Mouse (Mus musculus): ENCODE data around the gene 4930449I24Rik.
"Not testable (repeated sequence)": the region's sequence is repeated elsewhere in the genome, so short reads cannot be mapped to it uniquely, and the experiment has no call there.

4930449I24Rik gene

DNA sequence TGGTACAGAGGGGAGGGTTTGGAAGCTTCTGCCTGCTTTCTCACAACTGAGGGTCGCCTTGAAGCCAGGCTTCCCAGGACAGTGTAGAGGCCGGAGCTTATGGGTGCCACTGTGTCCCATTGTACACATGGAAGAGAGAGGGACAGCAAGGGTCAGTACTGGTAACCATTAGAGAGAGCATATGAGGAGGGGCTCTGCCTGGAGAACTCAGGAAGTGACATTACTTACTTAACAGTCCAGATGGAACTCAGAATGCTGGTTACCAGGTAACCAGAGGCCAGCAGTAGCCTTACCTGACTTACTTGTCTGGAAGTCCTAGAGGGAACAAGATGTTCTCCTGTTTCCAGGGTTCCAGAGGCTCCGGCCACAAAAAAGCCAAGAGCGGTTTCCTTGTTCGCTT is at the start of gene 4930449I24Rik:
4930449I24Rik (plus strand) TSS at position 301 of the 400 bp plus-strand sequence.
- not testable (repeated sequence) for DNase-seq (ENCODE audit: low read depth)

DNA sequence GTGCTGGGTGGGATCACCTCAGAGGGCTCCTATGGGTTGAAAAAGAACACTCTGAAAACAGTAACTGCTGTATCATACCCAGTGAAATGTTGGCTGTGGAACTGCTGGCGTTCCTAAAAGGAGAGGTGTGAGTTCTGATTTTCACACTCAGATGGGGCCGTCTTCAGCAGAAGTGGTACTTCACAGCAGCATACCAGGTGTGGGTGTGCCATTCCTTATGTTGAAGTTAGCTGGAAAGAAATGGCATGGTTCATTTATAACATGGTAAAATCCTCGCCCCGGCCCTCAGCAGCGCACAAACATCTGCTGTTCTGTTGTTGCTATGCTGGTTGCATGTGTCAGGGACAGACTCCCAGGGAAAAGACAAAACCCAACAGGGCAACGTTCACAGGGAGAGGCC is 48.6 kb upstream of the 4930449I24Rik start:
- DNase-seq (ENCODE audit: low read depth) = no peak

DNA sequence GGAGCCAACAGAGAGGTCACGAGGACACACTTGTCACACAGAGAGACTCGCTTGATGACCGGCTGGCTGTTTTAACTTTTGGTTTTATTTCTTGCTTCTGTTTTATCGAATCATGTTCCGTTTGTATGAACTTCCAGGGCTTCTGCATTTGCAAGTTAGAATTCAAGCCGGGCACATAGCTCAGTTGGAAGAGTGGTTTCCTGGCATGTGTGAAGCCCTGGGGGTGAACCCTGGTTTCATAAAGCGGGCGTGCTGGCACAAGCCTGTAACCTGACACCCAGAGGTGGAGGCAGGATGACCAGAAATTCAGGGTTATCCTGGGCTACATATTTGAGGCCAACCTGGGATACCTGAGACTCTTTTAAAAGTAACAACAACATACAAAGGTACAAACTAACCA is 40.6 kb upstream of the 4930449I24Rik start:
- no peak for DNase-seq (ENCODE audit: low read depth)

DNA sequence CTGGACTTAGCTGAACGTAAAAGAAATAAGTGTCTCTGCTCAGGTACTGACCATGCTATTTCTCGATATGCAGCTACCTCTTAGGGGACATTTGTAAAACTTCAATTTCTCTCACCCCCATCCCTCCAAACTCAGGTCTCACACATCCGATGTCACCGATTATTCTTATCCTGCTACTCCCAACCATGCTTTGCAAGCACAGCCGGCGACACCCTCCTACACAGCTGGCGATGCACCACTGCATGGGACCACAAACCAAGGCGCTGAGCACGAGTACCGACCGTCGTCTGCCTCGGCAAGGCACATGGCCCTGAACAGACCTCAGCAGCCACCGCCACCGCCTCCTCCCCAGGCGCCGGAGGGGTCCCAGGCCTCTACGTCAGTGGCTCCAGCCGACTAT is 35.5 kb upstream of the 4930449I24Rik start:
- DNase-seq (ENCODE audit: low read depth) = no peak

DNA sequence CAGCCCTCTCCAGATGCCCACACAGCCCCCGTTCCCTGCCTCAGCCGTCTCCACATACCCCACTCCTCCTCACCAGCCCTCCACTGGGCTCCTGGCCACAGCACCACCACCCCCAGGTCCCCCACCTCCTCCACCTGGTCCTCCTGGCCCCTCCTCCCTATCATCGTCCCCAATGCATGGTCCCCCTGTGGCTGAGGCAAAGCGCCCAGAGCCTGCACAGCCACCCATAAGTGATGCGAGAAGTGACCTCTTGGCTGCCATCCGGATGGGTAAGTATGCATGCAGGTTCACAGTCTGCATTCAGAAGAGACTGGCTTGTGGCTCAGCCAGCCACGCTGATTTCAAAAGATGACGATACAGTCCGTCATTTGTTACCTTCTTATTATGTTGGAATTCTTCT is 33.9 kb upstream of the 4930449I24Rik start:
- no peak for DNase-seq (ENCODE audit: low read depth)

DNA sequence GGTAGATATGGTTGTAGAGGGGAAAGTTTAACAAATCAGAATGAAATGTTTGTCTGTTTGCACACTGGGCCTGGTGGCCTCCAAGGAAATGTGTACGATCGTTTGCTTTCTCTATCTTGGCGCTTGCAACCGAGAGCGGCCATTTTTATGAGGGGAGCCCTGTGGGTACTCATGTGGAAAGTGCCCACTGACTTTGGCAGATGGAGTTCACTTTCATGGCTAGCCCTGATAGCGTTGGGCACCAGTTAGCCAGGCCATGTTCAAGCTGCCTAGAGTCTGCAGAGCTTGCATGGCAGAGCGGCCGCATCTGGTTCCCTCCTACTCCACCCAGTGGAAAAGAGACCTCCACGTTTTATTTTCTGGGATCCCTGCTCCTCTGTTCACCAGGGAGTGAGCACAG is 31.4 kb upstream of the 4930449I24Rik start:
- DNase-seq (ENCODE audit: low read depth) = no peak

DNA sequence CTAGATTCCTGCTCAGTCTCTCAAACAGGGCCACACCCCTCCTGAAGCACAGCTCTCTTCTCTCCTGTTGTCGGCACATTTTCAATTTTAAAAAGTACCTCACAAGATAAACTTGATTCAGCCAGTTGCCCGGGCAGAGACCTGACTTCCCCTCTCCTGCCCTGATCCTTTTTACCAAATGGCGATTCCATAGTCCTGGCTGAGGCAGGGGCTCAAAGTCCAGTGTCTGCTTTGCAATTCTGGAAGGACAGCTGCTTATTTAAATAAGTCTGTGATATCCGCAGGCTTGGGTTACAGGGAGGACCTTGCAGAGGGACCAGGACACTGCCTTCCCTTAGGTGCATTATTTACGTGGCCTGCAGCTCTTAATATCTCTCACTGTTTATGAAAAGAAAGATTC is 30.9 kb upstream of the 4930449I24Rik start:
- DNase-seq (ENCODE audit: low read depth) = no peak

DNA sequence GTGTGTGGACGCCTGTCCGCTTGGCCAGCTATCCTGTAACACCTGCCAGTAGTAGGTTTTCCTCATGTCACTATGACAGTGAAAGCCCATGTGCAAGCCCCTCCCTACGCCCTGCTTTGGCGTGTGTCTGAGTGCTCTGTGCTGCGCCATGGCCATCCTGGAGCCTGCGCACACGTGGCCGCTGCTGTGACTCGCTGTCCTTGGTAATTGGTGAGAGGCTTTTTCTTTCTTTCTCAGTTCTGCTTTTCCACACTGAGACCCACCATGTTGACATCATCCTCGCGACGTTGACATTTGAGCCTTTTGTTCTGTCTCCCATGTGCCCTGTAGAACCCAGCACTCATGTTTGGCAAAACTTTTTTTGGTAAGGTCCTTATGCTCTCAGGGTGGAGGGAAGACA is 30.4 kb upstream of the 4930449I24Rik start:
- no peak for DNase-seq (ENCODE audit: low read depth)

DNA sequence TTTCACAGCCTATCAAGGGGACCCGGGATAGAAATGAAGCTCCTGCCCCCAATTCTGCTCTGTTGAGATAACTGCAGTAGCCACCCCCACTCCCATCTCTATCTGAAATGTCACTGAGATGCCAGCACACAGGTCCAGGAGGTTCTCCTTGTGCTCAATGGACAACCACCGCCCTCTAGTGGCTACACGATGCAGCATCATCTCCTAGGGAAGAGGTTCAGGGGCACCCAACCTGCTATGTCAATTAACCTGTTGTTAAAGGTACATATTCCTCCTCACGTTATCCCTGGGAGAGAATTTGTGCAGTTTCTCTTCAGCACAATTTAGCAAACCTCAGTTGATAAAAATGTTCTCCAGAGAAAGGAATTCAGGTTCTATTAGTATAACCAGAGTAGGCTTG is 22.6 kb upstream of the 4930449I24Rik start:
- DNase-seq (ENCODE audit: low read depth) = not testable (repeated sequence)

DNA sequence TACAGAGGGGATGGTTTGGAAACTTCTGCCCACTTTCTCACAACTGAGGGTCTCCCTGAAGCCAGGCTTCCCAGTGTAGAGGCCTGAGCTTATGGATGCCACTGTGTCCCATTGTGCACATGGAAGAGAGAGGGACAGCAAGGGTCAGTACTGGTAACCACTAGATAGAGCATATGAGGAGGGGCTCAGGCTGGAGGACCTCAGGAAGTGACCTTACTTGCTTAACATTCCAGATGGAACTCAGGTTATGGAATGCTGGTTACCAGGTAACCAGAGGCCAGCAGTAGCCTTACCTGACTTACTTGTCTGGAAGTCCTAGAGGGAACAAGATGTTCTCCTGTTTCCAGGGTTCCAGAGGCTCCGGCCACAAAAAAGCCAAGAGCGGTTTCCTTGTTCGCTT is 20.5 kb upstream of the 4930449I24Rik start, which contains the start of gene Gm6408:
Gm6408 (plus strand) TSS at position 301 of the 400 bp plus-strand sequence.
- DNase-seq (ENCODE audit: low read depth) = not testable (repeated sequence)

DNA sequence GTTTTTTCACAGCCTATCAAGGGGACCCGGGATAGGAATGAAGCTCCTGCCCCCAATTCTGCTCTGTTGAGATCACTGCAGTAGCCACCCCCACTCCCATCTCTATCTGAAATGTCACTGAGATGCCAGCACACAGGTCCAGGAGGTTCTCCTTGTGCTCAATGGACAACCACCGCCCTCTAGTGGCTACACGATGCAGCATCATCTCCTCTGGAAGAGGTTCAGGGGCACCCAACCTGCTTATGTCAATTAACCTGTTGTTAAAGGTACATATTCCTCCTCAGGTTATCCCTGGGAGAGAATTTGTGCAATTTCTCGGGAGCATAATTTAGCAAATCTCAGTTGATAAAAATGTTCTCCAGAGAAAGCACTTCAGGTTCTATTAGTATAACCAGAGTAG is 13.2 kb upstream of the 4930449I24Rik start:
- DNase-seq (ENCODE audit: low read depth) = not testable (repeated sequence)

DNA sequence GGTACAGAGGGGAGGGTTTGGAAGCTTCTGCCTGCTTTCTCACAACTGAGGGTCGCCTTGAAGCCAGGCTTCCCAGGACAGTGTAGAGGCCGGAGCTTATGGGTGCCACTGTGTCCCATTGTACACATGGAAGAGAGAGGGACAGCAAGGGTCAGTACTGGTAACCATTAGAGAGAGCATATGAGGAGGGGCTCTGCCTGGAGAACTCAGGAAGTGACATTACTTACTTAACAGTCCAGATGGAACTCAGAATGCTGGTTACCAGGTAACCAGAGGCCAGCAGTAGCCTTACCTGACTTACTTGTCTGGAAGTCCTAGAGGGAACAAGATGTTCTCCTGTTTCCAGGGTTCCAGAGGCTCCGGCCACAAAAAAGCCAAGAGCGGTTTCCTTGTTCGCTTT is 11.1 kb upstream of the 4930449I24Rik start, which contains the start of gene Gm6370:
Gm6370 (plus strand) TSS at position 301 of the 400 bp plus-strand sequence.
- not testable (repeated sequence) for DNase-seq (ENCODE audit: low read depth)

DNA sequence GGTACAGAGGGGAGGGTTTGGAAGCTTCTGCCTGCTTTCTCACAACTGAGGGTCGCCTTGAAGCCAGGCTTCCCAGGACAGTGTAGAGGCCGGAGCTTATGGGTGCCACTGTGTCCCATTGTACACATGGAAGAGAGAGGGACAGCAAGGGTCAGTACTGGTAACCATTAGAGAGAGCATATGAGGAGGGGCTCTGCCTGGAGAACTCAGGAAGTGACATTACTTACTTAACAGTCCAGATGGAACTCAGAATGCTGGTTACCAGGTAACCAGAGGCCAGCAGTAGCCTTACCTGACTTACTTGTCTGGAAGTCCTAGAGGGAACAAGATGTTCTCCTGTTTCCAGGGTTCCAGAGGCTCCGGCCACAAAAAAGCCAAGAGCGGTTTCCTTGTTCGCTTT is 11.6 kb downstream of the 4930449I24Rik start, which contains the start of gene Gm3402:
Gm3402 (plus strand) TSS at position 301 of the 400 bp plus-strand sequence.
- DNase-seq (ENCODE audit: low read depth) = not testable (repeated sequence)

DNA sequence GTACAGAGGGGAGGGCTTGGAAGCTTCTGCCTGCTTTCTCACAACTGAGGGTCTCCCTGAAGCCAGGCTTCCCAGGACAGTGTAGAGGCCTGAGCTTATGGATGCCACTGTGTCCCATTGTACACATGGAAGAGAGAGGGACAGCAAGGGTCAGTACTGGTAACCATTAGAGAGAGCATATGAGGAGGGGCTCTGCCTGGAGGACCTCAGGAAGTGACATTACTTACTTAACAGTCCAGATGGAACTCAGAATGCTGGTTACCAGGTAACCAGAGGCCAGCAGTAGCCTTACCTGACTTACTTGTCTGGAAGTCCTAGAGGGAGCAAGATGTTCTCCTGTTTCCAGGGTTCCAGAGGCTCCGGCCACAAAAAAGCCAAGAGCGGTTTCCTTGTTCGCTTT is 23.3 kb downstream of the 4930449I24Rik start, which contains the start of gene Gm3404:
Gm3404 (plus strand) TSS at position 301 of the 400 bp plus-strand sequence.
- DNase-seq (ENCODE audit: low read depth) = not testable (repeated sequence)

DNA sequence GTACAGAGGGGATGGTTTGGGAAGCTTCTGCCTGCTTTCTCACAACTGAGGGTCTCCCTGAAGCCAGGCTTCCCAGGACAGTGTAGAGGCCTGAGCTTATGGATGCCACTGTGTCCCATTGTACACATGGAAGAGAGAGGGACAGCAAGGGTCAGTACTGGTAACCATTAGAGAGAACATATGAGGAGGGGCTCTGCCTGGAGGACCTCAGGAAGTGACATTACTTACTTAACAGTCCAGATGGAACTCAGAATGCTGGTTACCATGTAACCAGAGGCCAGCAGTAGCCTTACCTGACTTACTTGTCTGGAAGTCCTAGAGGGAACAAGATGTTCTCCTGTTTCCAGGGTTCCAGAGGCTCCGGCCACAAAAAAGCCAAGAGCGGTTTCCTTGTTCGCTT is 35.1 kb downstream of the 4930449I24Rik start, which contains the start of gene Gm3409:
Gm3409 (plus strand) TSS at position 301 of the 400 bp plus-strand sequence.
- DNase-seq (ENCODE audit: low read depth) = not testable (repeated sequence)

Measured in fibroblast of lung, adult 2 months (primary cell).